Comparison of ENCODE assay signal across 8 mouse cellular contexts in the genomic region with DNA sequence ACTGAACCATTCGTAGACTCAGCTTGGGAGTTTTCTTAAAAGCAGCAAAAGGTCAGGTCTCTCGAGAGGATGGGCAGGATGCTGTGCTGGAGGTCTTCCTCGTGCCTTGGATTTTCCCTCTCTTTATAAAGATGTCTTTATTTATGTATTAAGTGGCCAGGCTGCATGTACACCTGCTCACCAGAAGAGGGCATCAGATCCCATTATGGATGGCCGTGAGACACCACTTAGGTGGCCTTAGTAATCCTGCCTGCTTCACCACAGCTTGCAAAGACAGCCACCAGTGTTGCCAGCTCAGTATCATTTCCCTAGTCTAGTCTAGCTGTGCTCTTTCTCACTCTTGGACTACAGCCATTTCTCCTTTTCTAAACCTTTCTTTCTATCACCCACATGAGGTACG. TPM values are rescaled to one million over a fixed set of nuclear protein-coding genes. Genes with fewer than 3 reads are reported as not detected.
DNase-seq lines count a peak whose midpoint lies in the region; ATAC-seq and TF ChIP-seq lines count a peak whose summit lies in the region.
"Had no signal": no experiment of that assay in that cellular context is flagged by ENCODE, and none has a peak within 500 bp of the region (broad histone marks: within the 10 kb centered on the region; RNA-seq: fewer than 3 reads in every experiment).

No protein-coding gene starts in this region.

- in situ Hi-C loops in CH12.LX (cut with MboI; ENCODE audit: low pct_ligation_motif_present, low pct_unique_long_range_greater_than_20kb, low sequenced_read_pairs), result no loop called here

- H3K36me3 ChIP-seq in kidney, adult 2 months (ENCODE audit: control insufficient read depth, insufficient read depth, low read length), result peaks cover 3% of the 10 kb centered on the region; the same call in 1 of the 2 replicates
- peaks cover 100% of the 10 kb centered on the region for H3K36me3 ChIP-seq in kidney, embryonic 15.5 days
- H3K36me3 ChIP-seq in CH12.LX (replicated peaks in 1 of 2; ENCODE audit: control insufficient read depth in 1 of 2, insufficient read depth in 1 of 2, low read length in 1 of 2), result peaks cover 76 to 97% of the 10 kb centered on the region in 2 experiments
- peaks cover 6% of the 10 kb centered on the region for H3K36me3 ChIP-seq in limb, embryonic 11.5 days (ENCODE audit: control insufficient read depth, insufficient read depth, low read length)

- no peaks in the 10 kb centered on the region for H3K9me3 ChIP-seq in kidney, embryonic 15.5 days (replicated peaks)
- no peaks in the 10 kb centered on the region for H3K9me3 ChIP-seq in CH12.LX (replicated peaks; ENCODE audit: low read length)
- H3K9me3 ChIP-seq in limb, embryonic 11.5 days (ENCODE audit: control insufficient read depth, low read length), result no peaks in the 10 kb centered on the region
- H3K9me3 ChIP-seq: megakaryocyte, embryonic 14.5 days had no signal

- H3K79me2 ChIP-seq in CH12.LX (replicated peaks; ENCODE audit: control insufficient read depth, extremely low read depth, insufficient read depth, poor library complexity, severe bottlenecking), result no peaks in the 10 kb centered on the region

- no peaks in the 10 kb centered on the region for H3K4me1 ChIP-seq in kidney, adult 2 months (ENCODE audit: control insufficient read depth, insufficient read depth, low read length)
- H3K4me1 ChIP-seq in kidney, embryonic 15.5 days, result no peaks in the 10 kb centered on the region
- H3K4me1 ChIP-seq in CH12.LX (ENCODE audit: control insufficient read depth in 1 of 2, insufficient read depth in 2 of 2), result no peaks in the 10 kb centered on the region
- H3K4me1 ChIP-seq in limb, embryonic 11.5 days (ENCODE audit: control insufficient read depth, insufficient read depth, low read length), result no peaks in the 10 kb centered on the region
- H3K4me1 ChIP-seq: megakaryocyte, embryonic 14.5 days had no signal

- H3K27me3 ChIP-seq in kidney, adult 2 months (replicated peaks; ENCODE audit: control insufficient read depth, insufficient read depth, low read length), result no peaks in the 10 kb centered on the region
- no peaks in the 10 kb centered on the region for H3K27me3 ChIP-seq in kidney, embryonic 15.5 days
- no peaks in the 10 kb centered on the region for H3K27me3 ChIP-seq in CH12.LX (replicated peaks)
- H3K27me3 ChIP-seq in limb, embryonic 11.5 days (ENCODE audit: control insufficient read depth, insufficient read depth, low read length), result no peaks in the 10 kb centered on the region
- H3K27me3 ChIP-seq: megakaryocyte, embryonic 14.5 days had no signal

- H3K9ac ChIP-seq in kidney, embryonic 15.5 days, result no peak overlapping the region
- H3K9ac ChIP-seq in CH12.LX (ENCODE audit: insufficient read depth, low read depth), result no peak overlapping the region
- no peak overlapping the region for H3K9ac ChIP-seq in limb, embryonic 11.5 days (ENCODE audit: low read length)

- peak; percentile 51 for TF ChIP-seq RAD21 in CH12.LX (IDR thresholded peaks at IDR 0.05; ENCODE audit: low read depth, low read length)

- 42% methylated on average over 5 of the region's 5 CpGs for WGBS in kidney, adult 2 months
- 43% methylated on average over 5 of the region's 5 CpGs for WGBS in kidney, embryonic 15.5 days
- WGBS in limb, embryonic 11.5 days, result 57% methylated on average over 5 of the region's 5 CpGs

- no peak for TF ChIP-seq POLR2A in kidney, adult 2 months (IDR thresholded peaks at IDR 0.05; ENCODE audit: low read depth, low read length)
- no peak for TF ChIP-seq POLR2A in CH12.LX (IDR thresholded peaks at IDR 0.05; ENCODE audit: low read depth, low read length)

- peak; percentile 49 for DNase-seq in kidney, adult 2 months
- DNase-seq in CH12.LX (ENCODE audit: extremely low read depth) (peak; percentile 48), ZHBTc4 (ENCODE audit: low read depth, low spot score) (peak; percentile 78)
- peak; percentile 48 for DNase-seq in limb, embryonic 11.5 days (ENCODE audit: low spot score)
- DNase-seq in left cerebral cortex, adult 9 months (ENCODE audit: low spot score in 2 of 2), result no peak

- dilution Hi-C loops in CH12.LX (cut with MboI; ENCODE audit: extremely low pct_ligation_motif_present, extremely low pct_unique_long_range_greater_than_20kb, low sequenced_read_pairs), result no loop called here

- TF ChIP-seq EP300 in CH12.LX (IDR thresholded peaks at IDR 0.05; ENCODE audit: low read length), result no peak

- H3K27ac ChIP-seq in kidney, adult 2 months (ENCODE audit: insufficient read depth, low read depth, low read length), result no peak overlapping the region
- no peak overlapping the region for H3K27ac ChIP-seq in kidney, embryonic 15.5 days
- H3K27ac ChIP-seq in CH12.LX (ENCODE audit: insufficient read depth, low read depth), result no peak overlapping the region
- no peak overlapping the region for H3K27ac ChIP-seq in limb, embryonic 11.5 days (replicated peaks; ENCODE audit: low read depth, low read length)

- TF ChIP-seq CTCF in kidney, adult 2 months (conservative IDR thresholded peaks at IDR 0.05; ENCODE audit: insufficient read depth, insufficient read length, low read depth, low read length), result peak; percentile 82
- TF ChIP-seq CTCF in CH12.LX (conservative IDR thresholded peaks at IDR 0.05 in 1 of 2, IDR thresholded peaks at IDR 0.05 in 1 of 2; ENCODE audit: low read depth in 2 of 2, low read length in 2 of 2), result peak; percentile 65 to 75

- no peak overlapping the region for H3K4me2 ChIP-seq in kidney, embryonic 15.5 days
- no peak overlapping the region for H3K4me2 ChIP-seq in CH12.LX (ENCODE audit: insufficient read depth, low read depth, poor library complexity, severe bottlenecking)
- no peak overlapping the region for H3K4me2 ChIP-seq in limb, embryonic 11.5 days (ENCODE audit: low read depth, severe bottlenecking)

- ATAC-seq in kidney, embryonic 15.5 days (replicated peaks; ENCODE audit: low FRiP score), result no peak
- no peak for ATAC-seq in limb, embryonic 11.5 days (ENCODE audit: insufficient number of reproducible peaks, low FRiP score, low TSS enrichment, low read depth)
- no peak for ATAC-seq in erythroid progenitor cell, adult 5-6 weeks (replicated peaks; ENCODE audit: low FRiP score, poor library complexity, severe bottlenecking)

- no peak overlapping the region for H3K4me3 ChIP-seq in kidney, adult 2 months (ENCODE audit: insufficient read depth, low read depth, low read length)
- H3K4me3 ChIP-seq in kidney, embryonic 15.5 days (replicated peaks), result no peak overlapping the region
- no peak overlapping the region for H3K4me3 ChIP-seq in CH12.LX (replicated peaks in 1 of 3; ENCODE audit: low read depth in 2 of 3, low read length in 2 of 3, poor library complexity in 1 of 3)
- H3K4me3 ChIP-seq in limb, embryonic 11.5 days (ENCODE audit: low read depth, low read length), result no peak overlapping the region
- H3K4me3 ChIP-seq: megakaryocyte, embryonic 14.5 days had no signal

RNA-seq across cellular contexts. Expression of gene 3110082J24Rik, which starts 19.7 kb away (rescaled TPM):
- polyA plus RNA-seq in kidney, adult 2 months (2012; rRNA removed), result not detected in 2 replicates
- not detected in 2 replicates for polyA plus RNA-seq in kidney, embryonic 15.5 days (2015; fragmentation: Nextera tagmentation; extraction: Ambion mirVana)
- total RNA-seq in CH12.LX (2012; rRNA removed) (not detected in 2 replicates), CH12.LX (2014; rRNA removed) (not detected in 2 replicates)
- not detected in 2 replicates for polyA plus RNA-seq in CH12.LX (2012; ENCODE audit: insufficient read length, low read depth)
- not detected in 2 replicates for polyA plus RNA-seq in limb, embryonic 11.5 days (2014; fragmentation: Nextera tagmentation; extraction: Ambion mirVana)
- not detected in 2 replicates for total RNA-seq in erythroid progenitor cell, adult 5-6 weeks (2015; ENCODE audit: low replicate concordance)
- total RNA-seq in erythroid progenitor cell, adult 5-6 weeks (2017; ENCODE audit: low replicate concordance), result not detected in 2 replicates

RNA-seq across cellular contexts. Expression of gene Garem2, which starts 20.6 kb away (rescaled TPM):
- polyA plus RNA-seq in kidney, adult 2 months (2012; rRNA removed), result 0.05 TPM in 1 of 2 replicates, not detected in the other
- 0.55 and 0.62 TPM in 2 replicates for polyA plus RNA-seq in kidney, embryonic 15.5 days (2015; fragmentation: Nextera tagmentation; extraction: Ambion mirVana)
- total RNA-seq in CH12.LX (2012; rRNA removed), result 0.13 and 0.21 TPM in 2 replicates
- total RNA-seq in CH12.LX (2014; rRNA removed), result not detected in 2 replicates
- polyA plus RNA-seq in CH12.LX (2012; ENCODE audit: insufficient read length, low read depth), result not detected in 2 replicates
- polyA plus RNA-seq in limb, embryonic 11.5 days (2014; fragmentation: Nextera tagmentation; extraction: Ambion mirVana), result 0.44 and 0.51 TPM in 2 replicates
- not detected in 2 replicates for total RNA-seq in erythroid progenitor cell, adult 5-6 weeks (2015; ENCODE audit: low replicate concordance)
- total RNA-seq in erythroid progenitor cell, adult 5-6 weeks (2017; ENCODE audit: low replicate concordance), result not detected in 2 replicates

RNA-seq across cellular contexts. Expression of gene Hadha, which starts 29.4 kb away (rescaled TPM):
- polyA plus RNA-seq in kidney, adult 2 months (2012; rRNA removed), result 116 and 122 TPM in 2 replicates
- polyA plus RNA-seq in kidney, embryonic 15.5 days (2015; fragmentation: Nextera tagmentation; extraction: Ambion mirVana), result 149 and 156 TPM in 2 replicates
- total RNA-seq in CH12.LX (2012; rRNA removed) (73.6 and 76.0 TPM in 2 replicates), CH12.LX (2014; rRNA removed) (82.8 and 83.0 TPM in 2 replicates)
- 117 and 132 TPM in 2 replicates for polyA plus RNA-seq in CH12.LX (2012; ENCODE audit: insufficient read length, low read depth)
- polyA plus RNA-seq in limb, embryonic 11.5 days (2014; fragmentation: Nextera tagmentation; extraction: Ambion mirVana), result 92.2 and 97.1 TPM in 2 replicates
- 40.7 and 46.1 TPM in 2 replicates for total RNA-seq in erythroid progenitor cell, adult 5-6 weeks (2015; ENCODE audit: low replicate concordance)
- 166 and 215 TPM in 2 replicates for total RNA-seq in erythroid progenitor cell, adult 5-6 weeks (2017; ENCODE audit: low replicate concordance)

RNA-seq across cellular contexts. Expression of gene Hadhb, which starts 29.5 kb away (rescaled TPM):
- polyA plus RNA-seq in kidney, adult 2 months (2012; rRNA removed), result 253 and 280 TPM in 2 replicates
- 157 TPM in 2 replicates for polyA plus RNA-seq in kidney, embryonic 15.5 days (2015; fragmentation: Nextera tagmentation; extraction: Ambion mirVana)
- total RNA-seq in CH12.LX (2012; rRNA removed) (78.3 and 81.4 TPM in 2 replicates), CH12.LX (2014; rRNA removed) (118 and 125 TPM in 2 replicates)
- 69.5 and 77.9 TPM in 2 replicates for polyA plus RNA-seq in CH12.LX (2012; ENCODE audit: insufficient read length, low read depth)
- 119 and 127 TPM in 2 replicates for polyA plus RNA-seq in limb, embryonic 11.5 days (2014; fragmentation: Nextera tagmentation; extraction: Ambion mirVana)
- 49.9 and 56.9 TPM in 2 replicates for total RNA-seq in erythroid progenitor cell, adult 5-6 weeks (2015; ENCODE audit: low replicate concordance)
- total RNA-seq in erythroid progenitor cell, adult 5-6 weeks (2017; ENCODE audit: low replicate concordance), result 34.8 and 61.0 TPM in 2 replicates

RNA-seq across cellular contexts. Expression of gene Tyms, which starts 52.2 kb away (rescaled TPM):
- 25.0 and 35.1 TPM in 2 replicates for polyA plus RNA-seq in kidney, adult 2 months (2012; rRNA removed)
- 305 and 313 TPM in 2 replicates for polyA plus RNA-seq in kidney, embryonic 15.5 days (2015; fragmentation: Nextera tagmentation; extraction: Ambion mirVana)
- total RNA-seq in CH12.LX (2012; rRNA removed) (153 and 174 TPM in 2 replicates), CH12.LX (2014; rRNA removed) (260 and 306 TPM in 2 replicates)
- polyA plus RNA-seq in CH12.LX (2012; ENCODE audit: insufficient read length, low read depth), result 193 and 211 TPM in 2 replicates
- 393 and 408 TPM in 2 replicates for polyA plus RNA-seq in limb, embryonic 11.5 days (2014; fragmentation: Nextera tagmentation; extraction: Ambion mirVana)
- 145 and 220 TPM in 2 replicates for total RNA-seq in erythroid progenitor cell, adult 5-6 weeks (2015; ENCODE audit: low replicate concordance)
- 159 and 170 TPM in 2 replicates for total RNA-seq in erythroid progenitor cell, adult 5-6 weeks (2017; ENCODE audit: low replicate concordance)

Comparison
In these comparisons a context has a peak if more than half of its experiments do, and no peak if none do; other contexts are left out.
1. DNase-seq: peak in kidney, adult 2 months (single experiment), CH12.LX (single experiment), ZHBTc4 (single experiment) and limb, embryonic 11.5 days (single experiment); none in left cerebral cortex, adult 9 months (0 of 2).